Mouse (Mus musculus) intestine, embryonic 15.5 days (tissue): ENCODE measurements around the gene Clasrp. TPM values are rescaled to one million over a fixed set of nuclear protein-coding genes. Genes with fewer than 3 reads are reported as not detected.

Source experiments
- ATAC-seq: fragments of 200-750 bp; cut with Nextera tagmentation; 2 replicates; pipeline ENCODE4 v1.8.0; 2017; ENCODE audit warnings: moderate TSS enrichment, moderate library complexity
- H3K27ac ChIP-seq: fragments of 300-500 bp; sonication (generic); 2 replicates; pipeline ENCODE4 v1.5.1; 2015; ENCODE audit warnings: mild to moderate bottlenecking, inconsistent platforms
- H3K27me3 ChIP-seq: fragments of 300-500 bp; sonication (generic); replicated peaks from 2 replicates; pipeline ENCODE4 v1.6.1; 2015; ENCODE audit warnings: inconsistent platforms
- H3K36me3 ChIP-seq: fragments of 300-500 bp; sonication (generic); 2 replicates; pipeline ENCODE4 v1.6.1; 2015; ENCODE audit warnings: inconsistent platforms
- H3K4me1 ChIP-seq: fragments of 300-500 bp; sonication (generic); replicated peaks from 2 replicates; pipeline ENCODE4 v1.6.1; 2015; ENCODE audit warnings: inconsistent platforms
- H3K4me2 ChIP-seq: fragments of 300-500 bp; sonication (generic); replicated peaks from 2 replicates; pipeline ENCODE4 v1.6.1; 2015; ENCODE audit warnings: mild to moderate bottlenecking, inconsistent platforms
- H3K4me3 ChIP-seq: fragments of 300-500 bp; sonication (generic); replicated peaks from 2 replicates; pipeline ENCODE4 v1.5.1; 2015; ENCODE audit warnings: inconsistent platforms
- H3K9ac ChIP-seq: fragments of 300-500 bp; sonication (generic); 2 replicates; pipeline ENCODE4 v1.6.1; 2015; ENCODE audit warnings: inconsistent platforms
- H3K9me3 ChIP-seq: fragments of 300-500 bp; sonication (generic); 2 replicates; pipeline ENCODE4 v1.6.1; 2016; ENCODE audit warnings: inconsistent platforms
- WGBS: fragments of 180-500 bp; shearing (Covaris S2); methylation state at CpG from one replicate; pipeline ENCODE4 v1.1.7; 2015; 5-methylcytosine and 5-hydroxymethylcytosine counted together
- polyA plus RNA-seq: library from polyadenylated mRNA; unstranded; fragments of >200 nt; fragmentation: Nextera tagmentation; extraction: Ambion mirVana; gene quantifications from 2 replicates; pipeline ENCODE4 v1.2.1, GENCODE M21; 2015

Clasrp gene
- 34.2 and 38.3 TPM in 2 replicates for polyA plus RNA-seq

- Histone ChIP-seq H3K27me3 (no peaks in the 10 kb centered on the region), H3K9me3 (no peaks in the 10 kb centered on the region), H3K36me3 (peaks cover 14% of the 10 kb centered on the region), H3K4me3 (peak within 1 kb of the TSS; percentile 99), H3K4me2 (peak within 1 kb of the TSS; percentile 79), H3K4me1 (peaks cover 26% of the 10 kb centered on the region), H3K9ac (peak within 1 kb of the TSS; percentile 99), H3K27ac (peak within 1 kb of the TSS; percentile 78)
- WGBS: under 1% methylated on average over 57 of the region's 57 CpGs
- peak; percentile 96 for ATAC-seq
These were observed at the start of gene Clasrp for GRCm38 (mm10) chr7:19603849-19604605. Gene Clasrp (minus strand): TSS chr7:19604486.

- Histone ChIP-seq H3K4me3 (no peak overlapping the region), H3K36me3 (peaks cover 65% of the 10 kb centered on the region), H3K27me3 (no peaks in the 10 kb centered on the region), H3K4me2 (no peak overlapping the region), H3K9me3 (no peaks in the 10 kb centered on the region), H3K9ac (no peak overlapping the region), H3K4me1 (no peaks in the 10 kb centered on the region), H3K27ac (no peak overlapping the region)
- WGBS: 96% methylated on average over 2 of the region's 2 CpGs
- ATAC-seq: no peak
These were observed 48.3 kb upstream of the Clasrp start for GRCm38 (mm10) chr7:19652614-19653013.

GRCm38 (mm10) chr7:19651063-19651786 lies 46.9 kb upstream of the Clasrp start:
- ATAC-seq: no peak
- no peak overlapping the region for H3K9ac ChIP-seq
- WGBS: 86% methylated on average over 6 of the region's 6 CpGs
- no peak overlapping the region for H3K4me3 ChIP-seq
- peaks cover 70% of the 10 kb centered on the region for H3K36me3 ChIP-seq
- H3K27ac ChIP-seq: no peak overlapping the region
- H3K4me1 ChIP-seq: no peaks in the 10 kb centered on the region
- no peaks in the 10 kb centered on the region for H3K9me3 ChIP-seq
- no peaks in the 10 kb centered on the region for H3K27me3 ChIP-seq
- H3K4me2 ChIP-seq: no peak overlapping the region

- Histone ChIP-seq H3K9me3 (no peaks in the 10 kb centered on the region), H3K27ac (no peak overlapping the region), H3K4me2 (no peak overlapping the region), H3K4me1 (no peaks in the 10 kb centered on the region), H3K36me3 (peaks cover 78% of the 10 kb centered on the region), H3K27me3 (no peaks in the 10 kb centered on the region), H3K9ac (no peak overlapping the region), H3K4me3 (no peak overlapping the region)
- no peak for ATAC-seq
- WGBS: 91% methylated on average over 4 of the region's 4 CpGs
These were observed 36.9 kb upstream of the Clasrp start for GRCm38 (mm10) chr7:19641223-19641622.

GRCm38 (mm10) chr7:19635074-19635827 lies 31.0 kb upstream of the Clasrp start:
- Histone ChIP-seq H3K9ac (no peak overlapping the region), H3K9me3 (no peaks in the 10 kb centered on the region), H3K4me3 (no peak overlapping the region), H3K27me3 (no peaks in the 10 kb centered on the region), H3K36me3 (peaks cover 62% of the 10 kb centered on the region), H3K4me1 (no peaks in the 10 kb centered on the region), H3K4me2 (no peak overlapping the region), H3K27ac (no peak overlapping the region)
- WGBS: 83% methylated on average over 11 of the region's 11 CpGs
- no peak for ATAC-seq

GRCm38 (mm10) chr7:19634591-19634990 lies 30.3 kb upstream of the Clasrp start:
- Histone ChIP-seq H3K4me1 (no peaks in the 10 kb centered on the region), H3K27ac (no peak overlapping the region), H3K9me3 (no peaks in the 10 kb centered on the region), H3K4me3 (no peak overlapping the region), H3K36me3 (peaks cover 61% of the 10 kb centered on the region), H3K4me2 (no peak overlapping the region), H3K27me3 (no peaks in the 10 kb centered on the region), H3K9ac (no peak overlapping the region)
- WGBS: 86% methylated on average over 2 of the region's 2 CpGs
- no peak for ATAC-seq

- Histone ChIP-seq H3K27me3 (no peaks in the 10 kb centered on the region), H3K27ac (no peak overlapping the region), H3K4me1 (no peaks in the 10 kb centered on the region), H3K9me3 (no peaks in the 10 kb centered on the region), H3K36me3 (peaks cover 53% of the 10 kb centered on the region), H3K4me2 (no peak overlapping the region), H3K9ac (no peak overlapping the region), H3K4me3 (no peak overlapping the region)
- ATAC-seq: no peak
- WGBS: 90% methylated on average over 15 of the region's 15 CpGs
These were observed 29.6 kb upstream of the Clasrp start for GRCm38 (mm10) chr7:19633855-19634254.

- Histone ChIP-seq H3K27me3 (no peaks in the 10 kb centered on the region), H3K4me2 (no peak overlapping the region), H3K36me3 (peaks cover 47% of the 10 kb centered on the region), H3K9me3 (no peaks in the 10 kb centered on the region), H3K4me1 (no peaks in the 10 kb centered on the region), H3K27ac (no peak overlapping the region), H3K4me3 (no peak overlapping the region), H3K9ac (no peak overlapping the region)
- WGBS: 92% methylated on average over 17 of the region's 17 CpGs
- no peak for ATAC-seq
These were observed 28.9 kb upstream of the Clasrp start for GRCm38 (mm10) chr7:19633197-19633596.

GRCm38 (mm10) chr7:19632720-19633119 lies 28.4 kb upstream of the Clasrp start:
- H3K4me3 ChIP-seq: no peak overlapping the region
- H3K27ac ChIP-seq: no peak overlapping the region
- no peak overlapping the region for H3K4me2 ChIP-seq
- peaks cover 42% of the 10 kb centered on the region for H3K36me3 ChIP-seq
- H3K9ac ChIP-seq: no peak overlapping the region
- ATAC-seq: no peak
- no peaks in the 10 kb centered on the region for H3K9me3 ChIP-seq
- no peaks in the 10 kb centered on the region for H3K27me3 ChIP-seq
- H3K4me1 ChIP-seq: no peaks in the 10 kb centered on the region

- Histone ChIP-seq H3K9me3 (no peaks in the 10 kb centered on the region), H3K4me3 (no peak overlapping the region), H3K36me3 (peaks cover 38% of the 10 kb centered on the region), H3K27me3 (no peaks in the 10 kb centered on the region), H3K4me1 (no peaks in the 10 kb centered on the region), H3K4me2 (no peak overlapping the region), H3K9ac (no peak overlapping the region), H3K27ac (no peak overlapping the region)
- ATAC-seq: no peak
These were observed 28.0 kb upstream of the Clasrp start for GRCm38 (mm10) chr7:19632275-19632674.

- H3K27me3 ChIP-seq: no peaks in the 10 kb centered on the region
- under 1% methylated on average over 41 of the region's 41 CpGs for WGBS
- peak within 1 kb of the TSS; percentile 60 for H3K9ac ChIP-seq
- peak within 1 kb of the TSS; percentile 92 for H3K4me2 ChIP-seq
- H3K27ac ChIP-seq: peak within 1 kb of the TSS; percentile 86
- no peaks in the 10 kb centered on the region for H3K9me3 ChIP-seq
- H3K36me3 ChIP-seq: peaks cover 12% of the 10 kb centered on the region
- no peaks in the 10 kb centered on the region for H3K4me1 ChIP-seq
- ATAC-seq: peak; percentile 74
- H3K4me3 ChIP-seq: peak within 1 kb of the TSS; percentile 82
These were observed 25.1 kb upstream of the Clasrp start, which contains the start of gene Relb for GRCm38 (mm10) chr7:19629361-19629734. Gene Relb (minus strand): TSS chr7:19629438.
